Mouse (Mus musculus) thymus, adult 2 months (tissue): ENCODE results near the gene E2f1.

Experiments used
- CTCF ChIP-seq: fragments of 200-500 bp; IDR thresholded peaks from 2 replicates; pipeline ENCODE4 v1.5.1; 2012; ENCODE audit warnings: mild to moderate bottlenecking, control low read depth, low read length, moderate library complexity, borderline replicate concordance; ENCODE audit not compliant: control insufficient read depth, poor library complexity, insufficient read depth; ENCODE audit errors: extremely low read depth
- POLR2A ChIP-seq: fragments of 200-500 bp; IDR thresholded peaks from 2 replicates; pipeline ENCODE4 v1.6.1; 2012; ENCODE audit warnings: mild to moderate bottlenecking, low read length, control low read depth, moderate library complexity; ENCODE audit not compliant: control insufficient read depth, poor library complexity, insufficient read depth; ENCODE audit errors: extremely low read depth

DNA sequence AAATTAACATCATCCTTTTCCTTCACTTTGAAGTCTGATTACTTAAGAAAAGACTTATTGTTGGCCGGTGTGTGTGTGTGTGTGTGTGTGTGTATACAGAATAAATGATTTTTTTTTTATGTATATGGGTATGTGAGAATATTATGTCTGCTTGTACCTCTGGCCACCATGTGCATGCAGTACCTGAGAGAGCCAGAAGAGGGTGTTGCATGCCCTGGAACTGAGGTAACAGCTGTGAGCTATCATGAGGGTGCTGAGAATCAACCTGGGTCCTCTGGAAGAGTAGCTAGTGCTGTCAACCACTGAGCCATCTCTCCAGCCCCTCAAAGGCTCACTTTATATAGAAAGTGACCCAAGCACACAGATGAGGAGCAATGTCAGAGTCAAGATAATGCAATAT is 11.7 kb upstream of the E2f1 start:
- no peak for TF ChIP-seq POLR2A
- no peak for TF ChIP-seq CTCF
